Comparison of ENCODE assay signal across 8 mouse cellular contexts in genomic region chr8:94601034-94601606, GRCm38 (mm10). TPM values are rescaled to one million over a fixed set of nuclear protein-coding genes. Genes with fewer than 3 reads are reported as not detected.
A peak's percentile ranks its signal among the peaks of the same experiment; 100 is the strongest.
DNase-seq lines count a peak whose midpoint lies in the region; ATAC-seq and TF ChIP-seq lines count a peak whose summit lies in the region.

No protein-coding gene starts in this region.

- peak overlapping the region; percentile 88 for H3ac ChIP-seq in C2C12 (ENCODE audit: control insufficient read depth, insufficient read length, low read depth)

- H3K4me2 ChIP-seq in heart, embryonic 12.5 days, result peak overlapping the region; percentile 84
- H3K4me2 ChIP-seq in limb, embryonic 11.5 days (ENCODE audit: low read depth, severe bottlenecking), result peak overlapping the region; percentile 93
- peak overlapping the region; percentile 76 for H3K4me2 ChIP-seq in midbrain, embryonic 11.5 days

- peaks cover 8% of the 10 kb centered on the region for H3K4me1 ChIP-seq in heart, embryonic 12.5 days (replicated peaks)
- peaks cover 2% of the 10 kb centered on the region for H3K4me1 ChIP-seq in bone marrow, adult 2 months (ENCODE audit: control insufficient read depth, insufficient read depth, low read length)
- H3K4me1 ChIP-seq in limb, embryonic 11.5 days (ENCODE audit: control insufficient read depth, insufficient read depth, low read length), result peaks cover 5% of the 10 kb centered on the region
- H3K4me1 ChIP-seq in midbrain, embryonic 11.5 days (ENCODE audit: control insufficient read depth, insufficient read depth, low read length), result peaks cover 19% of the 10 kb centered on the region

- H3K9me3 ChIP-seq in heart, embryonic 12.5 days (replicated peaks), result no peaks in the 10 kb centered on the region
- H3K9me3 ChIP-seq in limb, embryonic 11.5 days (ENCODE audit: control insufficient read depth, low read length), result no peaks in the 10 kb centered on the region
- no peaks in the 10 kb centered on the region for H3K9me3 ChIP-seq in midbrain, embryonic 11.5 days (ENCODE audit: control insufficient read depth, low read length)

- H3K79me2 ChIP-seq in C2C12 (ENCODE audit: control insufficient read depth, insufficient read depth), result peaks cover 91% of the 10 kb centered on the region

- under 1% methylated on average over 51 of the region's 51 CpGs for WGBS in heart, embryonic 12.5 days
- WGBS in bone marrow, adult 2 months, result under 1% methylated on average over 51 of the region's 51 CpGs
- under 1% methylated on average over 51 of the region's 51 CpGs for WGBS in limb, embryonic 11.5 days
- WGBS in midbrain, embryonic 11.5 days, result under 1% methylated on average over 51 of the region's 51 CpGs

- DNase-seq in heart, adult 18-20 months, result no peak
- DNase-seq in frontal cortex, postnatal 25 days (ENCODE audit: low spot score in 2 of 2), result peak; percentile 12 to 20
- DNase-seq in limb, embryonic 11.5 days (ENCODE audit: low spot score), result no peak
- peak; percentile 95 for DNase-seq in midbrain, embryonic 11.5 days (ENCODE audit: low spot score, missing footprints)

- TF ChIP-seq POLR2A in bone marrow, adult 2 months (IDR thresholded peaks at IDR 0.05; ENCODE audit: borderline replicate concordance, control insufficient read depth, low read depth, low read length), result no peak

- H3K36me3 ChIP-seq in heart, embryonic 12.5 days, result no peaks in the 10 kb centered on the region
- H3K36me3 ChIP-seq in C2C12 (ENCODE audit: control insufficient read depth, insufficient read depth), result peaks cover 2% of the 10 kb centered on the region
- no peaks in the 10 kb centered on the region for H3K36me3 ChIP-seq in limb, embryonic 11.5 days (ENCODE audit: control insufficient read depth, insufficient read depth, low read length)
- no peaks in the 10 kb centered on the region for H3K36me3 ChIP-seq in midbrain, embryonic 11.5 days (ENCODE audit: control insufficient read depth, insufficient read depth, low read length)

- ATAC-seq in heart, embryonic 12.5 days (ENCODE audit: insufficient number of reproducible peaks, low FRiP score), result peak; percentile 15; the same call in 1 of the 2 replicates
- peak; percentile 8; the same call in 1 of the 2 replicates for ATAC-seq in limb, embryonic 11.5 days (ENCODE audit: insufficient number of reproducible peaks, low FRiP score, low TSS enrichment, low read depth)
- ATAC-seq in midbrain, embryonic 11.5 days (ENCODE audit: low FRiP score), result peak; percentile 47
- ATAC-seq in CD4-positive, CD25-positive, alpha-beta regulatory T cell, adult 4 months, result no peak

- no peak for TF ChIP-seq CTCF in C2C12 (IDR thresholded peaks at IDR 0.05; ENCODE audit: control insufficient read depth, insufficient read depth, insufficient read length)
- TF ChIP-seq CTCF in bone marrow, adult 2 months (IDR thresholded peaks at IDR 0.05; ENCODE audit: control insufficient read depth, insufficient read depth, low read length), result no peak

- H3K27ac ChIP-seq in heart, embryonic 12.5 days (ENCODE audit: poor library complexity, severe bottlenecking), result peak overlapping the region; percentile 70
- H3K27ac ChIP-seq in bone marrow, adult 2 months (ENCODE audit: control insufficient read depth, insufficient read depth, low read depth, low read length, poor library complexity), result peak overlapping the region; percentile 77
- H3K27ac ChIP-seq in limb, embryonic 11.5 days (replicated peaks; ENCODE audit: low read depth, low read length), result peak overlapping the region; percentile 66; the same call in 1 of the 2 replicates
- peak overlapping the region; percentile 64 for H3K27ac ChIP-seq in midbrain, embryonic 11.5 days (ENCODE audit: low read depth, low read length)

- H3K27me3 ChIP-seq in heart, embryonic 12.5 days (replicated peaks), result no peaks in the 10 kb centered on the region
- no peaks in the 10 kb centered on the region for H3K27me3 ChIP-seq in C2C12 (ENCODE audit: control insufficient read depth, insufficient read depth, insufficient read length)
- H3K27me3 ChIP-seq in limb, embryonic 11.5 days (ENCODE audit: control insufficient read depth, insufficient read depth, low read length), result no peaks in the 10 kb centered on the region
- H3K27me3 ChIP-seq in midbrain, embryonic 11.5 days (ENCODE audit: control insufficient read depth, insufficient read depth, low read length), result no peaks in the 10 kb centered on the region

- peak overlapping the region; percentile 96 for H3K9ac ChIP-seq in heart, embryonic 12.5 days
- H3K9ac ChIP-seq in limb, embryonic 11.5 days (ENCODE audit: low read length), result peak overlapping the region; percentile 90
- peak overlapping the region; percentile 77 for H3K9ac ChIP-seq in midbrain, embryonic 11.5 days (ENCODE audit: low read length)

- H3K79me3 ChIP-seq in C2C12 (ENCODE audit: low read depth), result peaks cover 40% of the 10 kb centered on the region

- peak overlapping the region; percentile 88 for H3K4me3 ChIP-seq in heart, embryonic 12.5 days
- H3K4me3 ChIP-seq in C2C12 (ENCODE audit: insufficient read depth, poor library complexity, severe bottlenecking), result peak overlapping the region; percentile 96
- peak overlapping the region; percentile 88 for H3K4me3 ChIP-seq in bone marrow, adult 2 months (replicated peaks; ENCODE audit: control insufficient read depth, low read depth, low read length)
- peak overlapping the region; percentile 92 for H3K4me3 ChIP-seq in limb, embryonic 11.5 days (ENCODE audit: low read depth, low read length)
- H3K4me3 ChIP-seq in midbrain, embryonic 11.5 days (ENCODE audit: low read depth, low read length), result peak overlapping the region; percentile 85

TF ChIP-seq in C2C12, 6 proteins besides CTCF, POLR2A, EP300 and RAD21:
- TF ChIP-seq MAX (IDR thresholded peaks at IDR 0.05) (no peak), CEBPB (IDR thresholded peaks at IDR 0.05; ENCODE audit: low read depth) (no peak), USF1 (IDR thresholded peaks at IDR 0.05; ENCODE audit: low read depth) (no peak), MYOG (IDR thresholded peaks at IDR 0.05; ENCODE audit: control insufficient read depth, extremely low read depth, insufficient read length) (no peak), MYOD1 (IDR thresholded peaks at IDR 0.05; ENCODE audit: control insufficient read depth, insufficient read length, low read depth) (no peak), FOSL1 (IDR thresholded peaks at IDR 0.05; ENCODE audit: insufficient read depth, low read length, poor library complexity, severe bottlenecking) (no peak)
TF ChIP-seq in C2C12: peak in this region for 0.

RNA-seq across cellular contexts. Expression of gene Rspry1, which starts 0.6 kb away (rescaled TPM):
- polyA plus RNA-seq in heart, embryonic 12.5 days (2016; fragmentation: Nextera tagmentation; extraction: Ambion mirVana), result 25.4 and 26.0 TPM in 2 replicates
- total RNA-seq in heart, adult 18-20 months (2021), result 10 to 100 TPM; 10.9 to 11.7 TPM
- 6.5 TPM for polyA plus RNA-seq in C2C12 (2012; fragmentation: generic; extraction: Trizol)
- polyA plus RNA-seq in bone marrow, adult 2 months (2011; ENCODE audit: insufficient read depth, insufficient read length, low replicate concordance, missing spikeins), result 8.7 and 9.5 TPM in 2 replicates
- 43.1 and 47.1 TPM in 2 replicates for polyA plus RNA-seq in limb, embryonic 11.5 days (2014; fragmentation: Nextera tagmentation; extraction: Ambion mirVana)
- 50.7 and 51.9 TPM in 2 replicates for polyA plus RNA-seq in midbrain, embryonic 11.5 days (2014; fragmentation: Nextera tagmentation; extraction: Ambion mirVana)
- 10 to 100 TPM; 25.3 to 29.6 TPM for polyA plus RNA-seq in CD4-positive, CD25-positive, alpha-beta regulatory T cell, adult 4 months (2017; shearing (Covaris generic))

RNA-seq across cellular contexts. Expression of gene Fam192a, which starts 0.7 kb away (rescaled TPM):
- polyA plus RNA-seq in heart, embryonic 12.5 days (2016; fragmentation: Nextera tagmentation; extraction: Ambion mirVana), result 44.9 and 48.1 TPM in 2 replicates
- total RNA-seq in heart, adult 18-20 months (2021), result 10 to 100 TPM; 19.7 to 22.0 TPM
- 23.6 TPM for polyA plus RNA-seq in C2C12 (2012; fragmentation: generic; extraction: Trizol)
- 42.7 and 45.8 TPM in 2 replicates for polyA plus RNA-seq in bone marrow, adult 2 months (2011; ENCODE audit: insufficient read depth, insufficient read length, low replicate concordance, missing spikeins)
- 82.2 and 90.2 TPM in 2 replicates for polyA plus RNA-seq in limb, embryonic 11.5 days (2014; fragmentation: Nextera tagmentation; extraction: Ambion mirVana)
- polyA plus RNA-seq in midbrain, embryonic 11.5 days (2014; fragmentation: Nextera tagmentation; extraction: Ambion mirVana), result 107 and 127 TPM in 2 replicates
- polyA plus RNA-seq in CD4-positive, CD25-positive, alpha-beta regulatory T cell, adult 4 months (2017; shearing (Covaris generic)), result 10 to 100 TPM; 80.6 to 84.1 TPM

Comparison
In these comparisons a context has a peak if more than half of its experiments do, and no peak if none do; other contexts are left out.
1. DNase-seq: peak in frontal cortex, postnatal 25 days (2 of 2) and midbrain, embryonic 11.5 days (single experiment); none in heart, adult 18-20 months (0 of 2) and limb, embryonic 11.5 days (single experiment).
2. Peak in every context shown above with its lines, with median percentiles within 50 percentile points of each other: H3K27ac ChIP-seq, H3K4me2 ChIP-seq, H3K4me3 ChIP-seq and H3K9ac ChIP-seq.